Mouse (Mus musculus): ENCODE measurements around the gene Pdia5.
A peak's percentile ranks its signal among the peaks of the same experiment; 100 is the strongest.

The Pdia5 gene

GRCm38 (mm10) chr16:35490231-35491070 lies at the start of gene Pdia5:
Pdia5 (minus strand) TSS chr16:35490873.
- peak; percentile 94 for DNase-seq

GRCm38 (mm10) chr16:35539041-35539440 lies 48.4 kb upstream of the Pdia5 start:
- peak; percentile 24 for DNase-seq

- DNase-seq: no peak
These were observed 47.0 kb upstream of the Pdia5 start for GRCm38 (mm10) chr16:35537651-35538050.

- no peak for DNase-seq
These were observed 44.0 kb upstream of the Pdia5 start for GRCm38 (mm10) chr16:35534630-35535029.

- no peak for DNase-seq
These were observed 33.5 kb upstream of the Pdia5 start for GRCm38 (mm10) chr16:35524200-35524599.

- DNase-seq: peak; percentile 84
These were observed 28.6 kb upstream of the Pdia5 start for GRCm38 (mm10) chr16:35519245-35519644.

- DNase-seq: peak; percentile 68
These were observed 27.6 kb upstream of the Pdia5 start for GRCm38 (mm10) chr16:35517976-35518951.

GRCm38 (mm10) chr16:35515977-35516612 lies 25.4 kb upstream of the Pdia5 start:
- DNase-seq: peak; percentile 61

- DNase-seq: no peak
These were observed 18.8 kb upstream of the Pdia5 start for GRCm38 (mm10) chr16:35509331-35510070.

GRCm38 (mm10) chr16:35508581-35508980 lies 17.9 kb upstream of the Pdia5 start:
- no peak for DNase-seq

GRCm38 (mm10) chr16:35505786-35506185 lies 15.1 kb upstream of the Pdia5 start:
- DNase-seq: no peak

GRCm38 (mm10) chr16:35504266-35504665 lies 13.6 kb upstream of the Pdia5 start:
- DNase-seq: peak; percentile 34

GRCm38 (mm10) chr16:35502456-35502855 lies 11.8 kb upstream of the Pdia5 start:
- DNase-seq: no peak

- no peak for DNase-seq
These were observed 10.6 kb upstream of the Pdia5 start for GRCm38 (mm10) chr16:35501106-35501760.

- no peak for DNase-seq
These were observed 9.7 kb upstream of the Pdia5 start for GRCm38 (mm10) chr16:35500342-35500741.

- no peak for DNase-seq
These were observed 880 bp downstream of the Pdia5 start for GRCm38 (mm10) chr16:35489793-35490192.

- peak; percentile 29 for DNase-seq
These were observed 1.5 kb downstream of the Pdia5 start for GRCm38 (mm10) chr16:35489066-35489718.

GRCm38 (mm10) chr16:35487776-35488175 lies 2.9 kb downstream of the Pdia5 start:
- no peak for DNase-seq

GRCm38 (mm10) chr16:35487056-35487455 lies 3.6 kb downstream of the Pdia5 start:
- peak; percentile 67 for DNase-seq

GRCm38 (mm10) chr16:35485711-35486110 lies 5.0 kb downstream of the Pdia5 start:
- no peak for DNase-seq
